Mouse (Mus musculus) CH12.LX (cell line): ENCODE data around the gene Ankrd26. TPM values are rescaled to one million over a fixed set of nuclear protein-coding genes. Genes with fewer than 3 reads are reported as not detected.

Source experiments
- DNase-seq: peaks from one replicate; pipeline ENCODE4 v3.0.0-alpha.2; 2013; ENCODE audit errors: extremely low read depth
- H3K27ac ChIP-seq: 2 replicates; pipeline ENCODE4 v1.5.1; 2012; ENCODE audit warnings: low read depth, mild to moderate bottlenecking, control low read depth, moderate library complexity; ENCODE audit not compliant: insufficient read depth
- H3K27me3 ChIP-seq: replicated peaks from 2 replicates; pipeline ENCODE3; 2012; ENCODE audit warnings: inconsistent platforms
- H3K36me3 ChIP-seq, 2 experiments: replicated peaks in 1 of 2; 2 replicates each; pipeline versions ENCODE3 to v1.6.1; 2012; ENCODE audit warnings: inconsistent platforms in 1 of 2, low read length in 1 of 2, mild to moderate bottlenecking in 1 of 2, mixed read lengths in 1 of 2, moderate library complexity in 1 of 2; ENCODE audit not compliant: control insufficient read depth in 1 of 2, insufficient read depth in 1 of 2
- H3K4me1 ChIP-seq, 2 experiments: 2 replicates each; pipeline ENCODE4 v1.6.1; 2012; ENCODE audit warnings: inconsistent platforms in 1 of 2, moderate library complexity in 1 of 2; ENCODE audit not compliant: insufficient read depth in 2 of 2, control insufficient read depth in 1 of 2
- H3K4me2 ChIP-seq: 2 replicates; pipeline ENCODE4 v1.6.1; 2012; ENCODE audit warnings: low read depth, mild to moderate bottlenecking, control low read depth; ENCODE audit not compliant: poor library complexity, insufficient read depth, severe bottlenecking
- H3K4me3 ChIP-seq, 3 experiments: fragments of 150-350 bp in 1 of 3; sonication (generic) in 1 of 3; replicated peaks in 1 of 3; 2 replicates each; pipeline versions ENCODE3 to v1.5.1; 2011 to 2012; ENCODE audit warnings: low read depth in 2 of 3, low read length in 2 of 3, mild to moderate bottlenecking in 2 of 3, moderate library complexity in 2 of 3, control low read depth in 1 of 3, improper control_type of control experiment in 1 of 3, inconsistent platforms in 1 of 3, mixed read lengths in 1 of 3; ENCODE audit not compliant: poor library complexity in 1 of 3
- H3K79me2 ChIP-seq: replicated peaks from 2 replicates; pipeline ENCODE4 v1.6.1; 2012; ENCODE audit warnings: mild to moderate bottlenecking, moderate library complexity; ENCODE audit not compliant: control insufficient read depth, poor library complexity, insufficient read depth, severe bottlenecking; ENCODE audit errors: extremely low read depth
- H3K9ac ChIP-seq: 2 replicates; pipeline ENCODE4 v1.6.1; 2012; ENCODE audit warnings: low read depth, mild to moderate bottlenecking, control low read depth, moderate library complexity; ENCODE audit not compliant: insufficient read depth
- H3K9me3 ChIP-seq: replicated peaks from 2 replicates; pipeline ENCODE3; 2012; ENCODE audit warnings: low read length, inconsistent platforms, mixed read lengths
- BHLHE40 ChIP-seq: IDR thresholded peaks from 2 replicates; pipeline ENCODE4 v1.6.1; 2011; ENCODE audit warnings: mild to moderate bottlenecking, low read depth, low read length, improper control_type of control experiment
- ELF1 ChIP-seq: IDR thresholded peaks from 2 replicates; pipeline ENCODE4 v1.6.1; 2014; ENCODE audit warnings: low read depth, mild to moderate bottlenecking, inconsistent platforms, low read length, improper control_type of control experiment
- IRF4 ChIP-seq: IDR thresholded peaks from 2 replicates; pipeline ENCODE4 v1.6.1; 2014; ENCODE audit warnings: low read depth, mild to moderate bottlenecking, inconsistent platforms, low read length, improper control_type of control experiment
- JUN ChIP-seq: IDR thresholded peaks from 2 replicates; pipeline ENCODE4 v1.6.1; 2011; ENCODE audit warnings: low read depth, mild to moderate bottlenecking, low read length, improper control_type of control experiment, moderate library complexity; ENCODE audit not compliant: insufficient read depth
- MAFK ChIP-seq: IDR thresholded peaks from 2 replicates; pipeline ENCODE4 v1.6.1; 2011; ENCODE audit warnings: low read length, improper control_type of control experiment; ENCODE audit not compliant: insufficient replicate concordance
- MEF2A ChIP-seq: IDR thresholded peaks from 2 replicates; pipeline ENCODE4 v1.6.1; 2014; ENCODE audit warnings: low read depth, mild to moderate bottlenecking, inconsistent platforms, low read length, improper control_type of control experiment, borderline replicate concordance
- MXI1 ChIP-seq: IDR thresholded peaks from 2 replicates; pipeline ENCODE4 v1.6.1; 2011; ENCODE audit warnings: mild to moderate bottlenecking, low read depth, low read length, improper control_type of control experiment
- MYC ChIP-seq: IDR thresholded peaks from 2 replicates; pipeline ENCODE4 v1.6.1; 2011; ENCODE audit warnings: low read depth, mild to moderate bottlenecking, improper control_type of control experiment, low read length
- NELFE ChIP-seq: IDR thresholded peaks from 2 replicates; pipeline ENCODE4 v1.6.1; 2011; ENCODE audit warnings: low read depth, low read length, improper control_type of control experiment
- NRF1 ChIP-seq: IDR thresholded peaks from 2 replicates; pipeline ENCODE4 v1.6.1; 2014; ENCODE audit warnings: low read depth, mild to moderate bottlenecking, inconsistent platforms, low read length, improper control_type of control experiment, moderate library complexity
- RAD21 ChIP-seq: IDR thresholded peaks from 2 replicates; pipeline ENCODE4 v1.6.1; 2011; ENCODE audit warnings: low read depth, mild to moderate bottlenecking, low read length, improper control_type of control experiment, moderate library complexity
- RCOR1 ChIP-seq: conservative IDR thresholded peaks from 2 replicates; pipeline ENCODE4 v1.6.1; 2012; ENCODE audit warnings: low read depth, mild to moderate bottlenecking, inconsistent platforms, low read length, improper control_type of control experiment
- TBP ChIP-seq: conservative IDR thresholded peaks from 2 replicates; pipeline ENCODE4 v1.6.1; 2011; ENCODE audit warnings: low read depth, low read length, improper control_type of control experiment
- UBTF ChIP-seq: IDR thresholded peaks from 2 replicates; pipeline ENCODE4 v1.6.1; 2012; ENCODE audit warnings: low read depth, mild to moderate bottlenecking, inconsistent platforms, low read length, improper control_type of control experiment, moderate library complexity
- USF1 ChIP-seq: IDR thresholded peaks from 2 replicates; pipeline ENCODE4 v1.6.1; 2014; ENCODE audit warnings: low read depth, mild to moderate bottlenecking, inconsistent platforms, low read length, improper control_type of control experiment
- USF2 ChIP-seq: conservative IDR thresholded peaks from 2 replicates; pipeline ENCODE4 v1.6.1; 2011; ENCODE audit warnings: low read depth, low read length, improper control_type of control experiment
- ZC3H11A ChIP-seq: IDR thresholded peaks from 2 replicates; pipeline ENCODE4 v1.6.1; 2012; ENCODE audit warnings: low read depth, mild to moderate bottlenecking, inconsistent platforms, low read length, improper control_type of control experiment
- ZKSCAN1 ChIP-seq: IDR thresholded peaks from 2 replicates; pipeline ENCODE4 v1.6.1; 2012; ENCODE audit warnings: low read depth, inconsistent platforms, low read length, improper control_type of control experiment, borderline replicate concordance
- ZMIZ1 ChIP-seq: IDR thresholded peaks from 2 replicates; pipeline ENCODE4 v1.6.1; 2012; ENCODE audit warnings: low read depth, mild to moderate bottlenecking, inconsistent platforms, low read length, improper control_type of control experiment
- dilution Hi-C: fragments of 300-500 bp; cut with MboI; formaldehyde crosslinking; loops from 2 replicates; pipeline ENCODE4 v1.14.3; 2020; ENCODE audit warnings: low sequenced_read_pairs; ENCODE audit not compliant: extremely low pct_unique_long_range_greater_than_20kb, extremely low pct_ligation_motif_present
- in situ Hi-C: fragments of 300-500 bp; cut with MboI; formaldehyde crosslinking; loops from 3 replicates; pipeline ENCODE4 v1.14.3; 2019; ENCODE audit warnings: low sequenced_read_pairs, low pct_ligation_motif_present, low pct_unique_long_range_greater_than_20kb, mixed read lengths
- polyA plus RNA-seq: library from polyadenylated mRNA; unstranded; fragments of >175 nt; gene quantifications from 2 replicates; pipeline ENCODE4 v1.2.1, GENCODE M21; 2012; ENCODE audit warnings: low read depth; ENCODE audit not compliant: insufficient read length
- total RNA-seq, 2 experiments: library from RNA; depleted of rRNA; stranded (reverse); fragments of 300-350 nt in 1 of 2; fragments of >200 nt in 1 of 2; gene quantifications; 2 replicates each; pipeline ENCODE4 v1.2.3; 2012 to 2014

Gene Ankrd26
- total and polyA plus RNA-seq, 3 experiments = 5.2 to 9.4 (median 8.1) TPM

- no peaks in the 10 kb centered on the region for H3K4me1 ChIP-seq
- no peaks in the 10 kb centered on the region for H3K79me2 ChIP-seq
- H3K27me3 ChIP-seq = no peaks in the 10 kb centered on the region
- TF ChIP-seq JUN (no peak), IRF4 (no peak), TBP (no peak), NRF1 (no peak), ZKSCAN1 (no peak), USF2 (no peak), NELFE (no peak), MEF2A (no peak), RAD21 (no peak), RCOR1 (no peak), MYC (no peak), ZMIZ1 (no peak), ZC3H11A (no peak), MXI1 (no peak), USF1 (no peak), ELF1 (no peak), UBTF (no peak)
- in situ Hi-C loops (no loop called here), dilution Hi-C loops (no loop called here)
- no peaks in the 10 kb centered on the region for H3K9me3 ChIP-seq
- H3K4me2 ChIP-seq = no peak overlapping the region
- no peak overlapping the region for H3K4me3 ChIP-seq
- no peak overlapping the region for H3K9ac ChIP-seq
- no peaks in the 10 kb centered on the region for H3K36me3 ChIP-seq
- DNase-seq = no peak
- H3K27ac ChIP-seq = no peak overlapping the region
Observed at GRCm38 (mm10) chr6:118477875-118478785, 83.9 kb downstream of the Ankrd26 start.

- no peak for DNase-seq
- H3K4me2 ChIP-seq = no peak overlapping the region
- TF ChIP-seq MAFK = peak; percentile 98
- no peak for TF ChIP-seq BHLHE40
- TF ChIP-seq, all 38 proteins: peak for 1
- Histone ChIP-seq H3K9me3 (no peaks in the 10 kb centered on the region), H3K36me3 (no peaks in the 10 kb centered on the region), H3K27me3 (no peaks in the 10 kb centered on the region), H3K79me2 (no peaks in the 10 kb centered on the region), H3K9ac (no peak overlapping the region), H3K4me3 (no peak overlapping the region), H3K4me1 (no peaks in the 10 kb centered on the region), H3K27ac (no peak overlapping the region)
- dilution Hi-C loops (no loop called here), in situ Hi-C loops (no loop called here)
Observed at GRCm38 (mm10) chr6:118462069-118462705, 99.8 kb downstream of the Ankrd26 start.
